8 mouse cellular contexts compared by ENCODE assay signal in the genomic region with DNA sequence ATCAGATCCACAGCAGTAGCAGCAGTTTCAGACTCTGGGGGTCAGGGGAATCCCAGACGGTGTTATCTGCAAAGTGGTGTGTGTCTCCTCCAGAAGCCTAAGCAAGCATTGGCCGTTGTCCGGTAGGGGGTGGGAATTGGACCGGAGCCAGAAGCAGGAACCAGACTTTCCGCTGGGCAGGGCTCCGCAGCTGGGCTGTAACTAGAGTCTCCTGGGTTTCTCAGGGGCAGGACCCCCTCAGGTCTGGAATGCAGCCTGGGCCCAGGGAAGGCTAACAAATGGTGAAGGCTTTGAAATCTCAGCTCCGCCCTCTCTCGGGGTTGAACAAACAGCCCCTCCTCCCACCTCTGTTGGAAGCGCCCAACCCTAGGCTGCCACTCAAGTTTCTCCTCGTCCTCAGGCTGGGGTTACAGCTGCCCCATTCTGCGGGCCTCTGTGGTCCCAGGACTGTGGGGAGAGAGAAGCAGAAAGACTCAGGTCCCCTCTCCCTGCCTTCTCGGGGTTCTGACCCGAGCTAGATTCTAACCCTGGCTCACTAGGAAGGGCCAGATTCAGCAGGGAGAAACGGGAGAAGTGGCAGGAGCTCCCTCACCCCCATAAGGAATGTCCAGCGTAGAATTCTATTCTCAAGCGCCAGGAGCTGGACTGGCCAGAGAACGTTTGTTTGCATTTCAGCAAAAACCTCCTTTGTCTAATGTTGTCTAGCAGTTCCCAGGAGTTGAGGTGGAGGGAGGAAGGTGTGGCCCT. TPM values are rescaled to one million over a fixed set of nuclear protein-coding genes. Genes with fewer than 3 reads are reported as not detected.
DNase-seq lines count a peak whose midpoint lies in the region; ATAC-seq and TF ChIP-seq lines count a peak whose summit lies in the region.

No protein-coding gene starts in this region.

- in situ Hi-C loops in Patski (cut with MboI; ENCODE audit: low pct_unique_long_range_greater_than_20kb): loop anchor here (5.0 kb wide), 1 partner anchor 36 kb away; no protein-coding TSS in a partner anchor

- POLR2A ChIA-PET in Patski (lab: Charles Lee): interaction anchor here (0.5 to 6.5 kb wide), 10 partner anchors 14 to 315 kb away, joined by 3 to 77 read pairs (median 4); no protein-coding TSS in a partner anchor

- CTCF ChIA-PET in Patski (lab: Charles Lee): interaction anchor here (0.7 to 2.6 kb wide), 8 partner anchors 9 to 318 kb away, joined by 3 to 11 read pairs (median 4); no protein-coding TSS in a partner anchor

- ATAC-seq in Patski: peak; percentile 75
- ATAC-seq in megakaryocyte-erythroid progenitor cell, adult 5-6 weeks (replicated peaks; ENCODE audit: low FRiP score, low TSS enrichment, poor library complexity, severe bottlenecking): peak; percentile 53

- no peaks in the 10 kb centered on the region for H3K36me3 ChIP-seq in thymus, adult 2 months (ENCODE audit: control insufficient read depth, insufficient read depth, low read length)

- no peak overlapping the region for H3K27ac ChIP-seq in thymus, adult 2 months (ENCODE audit: control insufficient read depth, insufficient read depth, low read length)

- no peaks in the 10 kb centered on the region for H3K27me3 ChIP-seq in Patski
- H3K27me3 ChIP-seq in thymus, adult 2 months (ENCODE audit: control insufficient read depth, insufficient read depth, low read length): no peaks in the 10 kb centered on the region

- 58% methylated on average over 17 of the region's 17 CpGs for WGBS in thymus, adult 2 months

- DNase-seq in Patski (ENCODE audit: low read depth, low spot score): peak; percentile 98
- DNase-seq in embryo, embryonic 10 days (ENCODE audit: low spot score): peak; percentile 96
- peak; percentile 93 for DNase-seq in gastrocnemius, postnatal 14 days
- DNase-seq in hindlimb bud, embryonic 11.5 days (ENCODE audit: extremely low spot score, low read depth, low spot score): peak; percentile 85
- peak; percentile 47 to 62 for DNase-seq in left cerebral cortex, postnatal 25 days (ENCODE audit: low spot score in 2 of 2)
- peak; percentile 89 for DNase-seq in skeletal muscle tissue, adult 2 months (ENCODE audit: low read depth, low spot score)
- DNase-seq in thymus, adult 2 months: no peak

- intact Hi-C loops in gastrocnemius, postnatal 14 days (cut with DNase I; ENCODE audit: low total_unique reads): no loop called here
- intact Hi-C loops in left cerebral cortex, postnatal 25 days (cut with DNase I): no loop called here

- H3K4me3 ChIP-seq in thymus, adult 2 months (ENCODE audit: control insufficient read depth, insufficient read depth, low read length): no peak overlapping the region

- TF ChIP-seq CTCF in Patski (IDR thresholded peaks at IDR 0.05): no peak
- TF ChIP-seq CTCF in thymus, adult 2 months (IDR thresholded peaks at IDR 0.05; ENCODE audit: borderline replicate concordance, control insufficient read depth, extremely low read depth, insufficient read depth, low read length, poor library complexity): no peak

- H3K4me1 ChIP-seq in thymus, adult 2 months (replicated peaks; ENCODE audit: control insufficient read depth, insufficient read depth, low read length): no peaks in the 10 kb centered on the region

- TF ChIP-seq POLR2A in thymus, adult 2 months (IDR thresholded peaks at IDR 0.05; ENCODE audit: control insufficient read depth, extremely low read depth, insufficient read depth, low read length, poor library complexity): no peak

RNA-seq across cellular contexts. Expression of gene 1700001O22Rik, which starts 44.9 kb away (rescaled TPM):
- 9.9 TPM for polyA plus RNA-seq in Patski (2021)
- total RNA-seq in gastrocnemius, postnatal 14 days (2021): under 1 TPM; 0.44 to 0.45 TPM
- 1 to 10 TPM; 6.8 to 7.0 TPM for total RNA-seq in left cerebral cortex, postnatal 25 days (2021)
- 0.54 and 1.2 TPM in 2 replicates for total RNA-seq in megakaryocyte-erythroid progenitor cell, adult 5-6 weeks (2014; fragmentation: Nextera tagmentation)
- not detected in 2 replicates for total RNA-seq in megakaryocyte-erythroid progenitor cell, adult 5-6 weeks (2017)
- 4.0 and 5.2 TPM in 2 replicates for polyA plus RNA-seq in thymus, adult 2 months (2012; rRNA removed)

RNA-seq across cellular contexts. Expression of gene Ntmt1, which starts 49.1 kb away (rescaled TPM):
- 52.7 TPM for polyA plus RNA-seq in Patski (2021)
- total RNA-seq in gastrocnemius, postnatal 14 days (2021): 10 to 100 TPM; 17.0 to 20.8 TPM
- 10 to 100 TPM; 35.0 to 37.2 TPM for total RNA-seq in left cerebral cortex, postnatal 25 days (2021)
- total RNA-seq in megakaryocyte-erythroid progenitor cell, adult 5-6 weeks (2014; fragmentation: Nextera tagmentation): 23.7 and 36.8 TPM in 2 replicates
- total RNA-seq in megakaryocyte-erythroid progenitor cell, adult 5-6 weeks (2017): 9.8 and 14.7 TPM in 2 replicates
- polyA plus RNA-seq in thymus, adult 2 months (2012; rRNA removed): 30.5 and 33.9 TPM in 2 replicates
